Mouse (Mus musculus): Measurements from ENCODE around the gene Mex3a. TPM values are rescaled to one million over a fixed set of nuclear protein-coding genes. Genes with fewer than 3 reads are reported as not detected.

Mex3a gene
- total RNA-seq, 2 experiments from 2014 or later = 2.8 to 3.7 TPM

- peak overlapping the region; percentile 72 for H3K4me3 ChIP-seq
- DNase-seq (ENCODE audit: low spot score in 2 of 2) = no peak
- H3K27ac ChIP-seq = peak overlapping the region; percentile 90
- no peak for TF ChIP-seq CTCF (conservative IDR thresholded peaks at IDR 0.05)
Observed at GRCm38 (mm10) chr3:88578498-88579424, 46.6 kb downstream of the Mex3a start.

GRCm38 (mm10) chr3:88579454-88580117 lies 47.4 kb downstream of the Mex3a start:
- TF ChIP-seq CTCF (conservative IDR thresholded peaks at IDR 0.05) = no peak
- peak overlapping the region; percentile 90 for H3K27ac ChIP-seq
- DNase-seq (ENCODE audit: low spot score in 2 of 2) = peak; percentile 82 to 88
- H3K4me3 ChIP-seq = peak overlapping the region; percentile 72

GRCm38 (mm10) chr3:88585769-88586168 lies 53.6 kb downstream of the Mex3a start:
- no peak overlapping the region for H3K27ac ChIP-seq
- H3K4me3 ChIP-seq = no peak overlapping the region
- no peak for TF ChIP-seq CTCF (conservative IDR thresholded peaks at IDR 0.05)
- no peak for DNase-seq (ENCODE audit: low spot score in 2 of 2)

- H3K4me3 ChIP-seq = no peak overlapping the region
- no peak for TF ChIP-seq CTCF (conservative IDR thresholded peaks at IDR 0.05)
- H3K27ac ChIP-seq = no peak overlapping the region
- no peak for DNase-seq (ENCODE audit: low spot score in 2 of 2)
Observed at GRCm38 (mm10) chr3:88586640-88587039, 54.4 kb downstream of the Mex3a start.

- no peak for DNase-seq (ENCODE audit: low spot score in 2 of 2)
- H3K4me3 ChIP-seq = no peak overlapping the region
- no peak for TF ChIP-seq CTCF (conservative IDR thresholded peaks at IDR 0.05)
- no peak overlapping the region for H3K27ac ChIP-seq
Observed at GRCm38 (mm10) chr3:88590246-88590645, 58.1 kb downstream of the Mex3a start.

Small RNA genes within 50 kb of the gene (microRNA-seq; reads per million reads assigned to microRNA genes)
- 0 reads per million in 2 experiments for gene Mir1905

Other genes starting within 250 kb of the Mex3a start
- under 1 TPM in 1 of 2 experiments, not detected in 1; 0.59 TPM for gene Gm38392, start 245.2 kb upstream of the Mex3a start, total RNA-seq (2021)
- gene Tsacc, start 235.4 kb upstream of the Mex3a start, total RNA-seq (2021) = 1 to 10 TPM; 3.0 to 5.2 TPM
- 100 to 1,000 TPM; 171 to 193 TPM for gene Cct3, start 235.3 kb upstream of the Mex3a start, total RNA-seq (2021)
- 10 to 100 TPM; 68.9 to 77.9 TPM for gene Glmp, start 207.4 kb upstream of the Mex3a start, total RNA-seq (2021)
- 1 to 10 TPM in 1 of 2 experiments, under 1 TPM in 1; 0.64 to 1.1 TPM for gene Tmem79, start 196.2 kb upstream of the Mex3a start, total RNA-seq (2021)
- 10 to 100 TPM; 72.7 to 82.2 TPM for gene Smg5, start 196.1 kb upstream of the Mex3a start, total RNA-seq (2021)
- 10 to 100 TPM; 14.8 to 16.5 TPM for gene Paqr6, start 167.8 kb upstream of the Mex3a start, total RNA-seq (2021)
- gene Bglap3, start 159.7 kb upstream of the Mex3a start, total RNA-seq (2021) = under 1 TPM in 1 of 2 experiments, not detected in 1; 0.36 TPM
- gene Bglap2, start 153.7 kb upstream of the Mex3a start, total RNA-seq (2021) = not detected
- gene Bglap, start 147.9 kb upstream of the Mex3a start, total RNA-seq (2021) = under 1 TPM in 1 of 2 experiments, not detected in 1; 0.96 TPM
- 1 to 10 TPM; 6.4 to 6.8 TPM for gene Pmf1, start 122.1 kb upstream of the Mex3a start, total RNA-seq (2021)
- gene Slc25a44, start 107.3 kb upstream of the Mex3a start, total RNA-seq (2021) = 10 to 100 TPM; 69.5 to 71.8 TPM
- gene Sema4a, start 71.2 kb upstream of the Mex3a start, total RNA-seq (2021) = 10 to 100 TPM; 37.0 to 42.9 TPM
- gene Lmna, start 22.4 kb upstream of the Mex3a start, total RNA-seq (2021) = 10 to 100 TPM; 34.6 to 36.1 TPM
- gene Rab25, start 15.9 kb downstream of the Mex3a start, total RNA-seq (2021) = not detected
- 100 to 1,000 TPM in 1 of 2 experiments, 10 to 100 TPM in 1; 96.0 to 106 TPM for gene Lamtor2, start 20.7 kb downstream of the Mex3a start, total RNA-seq (2021)
- 100 to 1,000 TPM; 110 to 116 TPM for gene Ubqln4, start 21.4 kb downstream of the Mex3a start, total RNA-seq (2021)
- 10 to 100 TPM; 86.8 to 91.6 TPM for gene Ssr2, start 43.5 kb downstream of the Mex3a start, total RNA-seq (2021)
- 100 to 1,000 TPM; 268 to 283 TPM for gene Arhgef2, start 73.6 kb downstream of the Mex3a start, total RNA-seq (2021)
- not detected for gene Rxfp4, start 120.7 kb downstream of the Mex3a start, total RNA-seq (2021)
- gene Khdc4, start 153.4 kb downstream of the Mex3a start, total RNA-seq (2021) = 10 to 100 TPM; 55.1 to 55.5 TPM
- gene Rit1, start 184.4 kb downstream of the Mex3a start, total RNA-seq (2021) = 10 to 100 TPM; 40.8 to 44.2 TPM
- gene Syt11, start 242.8 kb downstream of the Mex3a start, total RNA-seq (2021) = 100 to 1,000 TPM; 473 to 514 TPM